Mouse (Mus musculus) myocyte (in vitro differentiated cells): ENCODE measurements around the gene Sprr2j-ps. TPM values are rescaled to one million over a fixed set of nuclear protein-coding genes. Genes with fewer than 3 reads are reported as not detected.

Experiments used
- H3K27me3 ChIP-seq: one replicate; pipeline ENCODE4 v1.6.1; 2011; ENCODE audit not compliant: control insufficient read depth, insufficient read depth, insufficient read length
- H3K36me3 ChIP-seq: one replicate; pipeline ENCODE4 v1.6.1; 2011; ENCODE audit not compliant: control insufficient read depth, insufficient read depth
- H3K4me2 ChIP-seq: one replicate; pipeline ENCODE4 v1.6.1; 2011; ENCODE audit warnings: low read depth, control low read depth
- H3K4me3 ChIP-seq: one replicate; pipeline ENCODE4 v1.5.1; 2011; ENCODE audit warnings: mild to moderate bottlenecking, control low read depth, moderate library complexity
- H3K79me2 ChIP-seq: one replicate; pipeline ENCODE4 v1.6.1; 2011; ENCODE audit not compliant: control insufficient read depth, insufficient read depth
- H3ac ChIP-seq: one replicate; pipeline ENCODE4 v1.6.1; 2011; ENCODE audit not compliant: control insufficient read depth, insufficient read length
- CEBPB ChIP-seq: IDR thresholded peaks from 2 replicates; pipeline ENCODE4 v1.6.1; 2011; ENCODE audit warnings: mild to moderate bottlenecking, moderate library complexity; ENCODE audit not compliant: poor library complexity, insufficient read depth, severe bottlenecking
- E2F4 ChIP-seq: IDR thresholded peaks from one replicate; pipeline ENCODE4 v1.6.1; 2011; ENCODE audit warnings: mild to moderate bottlenecking, control low read depth, moderate library complexity; ENCODE audit not compliant: insufficient read depth
- MAX ChIP-seq: IDR thresholded peaks from one replicate; pipeline ENCODE4 v1.6.1; 2011; ENCODE audit warnings: low read depth, mild to moderate bottlenecking, control low read depth
- MYOD1 ChIP-seq, 3 experiments: IDR thresholded peaks; one replicate each; pipeline ENCODE4 v1.6.1; 2011; ENCODE audit warnings: control low read depth in 2 of 3, low read depth in 2 of 3, mild to moderate bottlenecking in 2 of 3, moderate library complexity in 1 of 3; ENCODE audit not compliant: insufficient read length in 2 of 3, control insufficient read depth in 1 of 3
- MYOG ChIP-seq, 3 experiments: IDR thresholded peaks; one replicate each; pipeline ENCODE4 v1.6.1; 2011; ENCODE audit warnings: control low read depth in 2 of 3, low read depth in 2 of 3, mild to moderate bottlenecking in 2 of 3; ENCODE audit not compliant: insufficient read length in 2 of 3, control insufficient read depth in 1 of 3, insufficient read depth in 1 of 3
- POLR2A ChIP-seq: IDR thresholded peaks from one replicate; pipeline ENCODE4 v1.6.1; 2011; ENCODE audit warnings: low read depth, mild to moderate bottlenecking, control low read depth, moderate library complexity; ENCODE audit not compliant: insufficient read length
- POLR2AphosphoS2 ChIP-seq: IDR thresholded peaks from one replicate; pipeline ENCODE4 v1.6.1; 2011; ENCODE audit warnings: low read depth, control low read depth; ENCODE audit not compliant: insufficient read length
- REST ChIP-seq: IDR thresholded peaks from one replicate; pipeline ENCODE4 v1.6.1; 2011; ENCODE audit warnings: mild to moderate bottlenecking, control low read depth, moderate library complexity; ENCODE audit not compliant: insufficient read depth, insufficient read length
- SRF ChIP-seq: IDR thresholded peaks from one replicate; pipeline ENCODE4 v1.6.1; 2011; ENCODE audit warnings: low read depth; ENCODE audit not compliant: control insufficient read depth, insufficient read length
- TCF12 ChIP-seq: IDR thresholded peaks from one replicate; pipeline ENCODE4 v1.6.1; 2011; ENCODE audit warnings: mild to moderate bottlenecking, control low read depth; ENCODE audit not compliant: poor library complexity, insufficient read depth, severe bottlenecking
- TCF3 ChIP-seq: IDR thresholded peaks from one replicate; pipeline ENCODE4 v1.6.1; 2011; ENCODE audit warnings: low read depth, control low read depth; ENCODE audit not compliant: insufficient read length
- USF1 ChIP-seq: IDR thresholded peaks from one replicate; pipeline ENCODE4 v1.6.1; 2011; ENCODE audit warnings: low read depth, mild to moderate bottlenecking, control low read depth, moderate library complexity
- polyA plus RNA-seq: library from polyadenylated mRNA; unstranded; fragments of >200 nt; fragmentation: generic; extraction: Trizol; gene quantifications from one replicate; pipeline ENCODE4 v1.2.1, GENCODE M21; 2012; ENCODE audit warnings: missing spikeins

Sprr2j-ps gene
- polyA plus RNA-seq, 1 experiment, result not detected

- no peak for TF ChIP-seq POLR2A
- TF ChIP-seq CEBPB, result no peak
- TF ChIP-seq REST, result no peak
- no peak for TF ChIP-seq TCF3
- no peak for TF ChIP-seq MYOD1 (IDR thresholded peaks at IDR 0.05; ENCODE audit: control insufficient read depth in 1 of 3, insufficient read length in 2 of 3, low read depth in 2 of 3)
- TF ChIP-seq USF1, result no peak
- TF ChIP-seq SRF, result no peak
- no peak for TF ChIP-seq MAX
- TF ChIP-seq E2F4, result no peak
- no peak for TF ChIP-seq MYOG (IDR thresholded peaks at IDR 0.05; ENCODE audit: control insufficient read depth in 1 of 3, insufficient read depth in 1 of 3, insufficient read length in 2 of 3, low read depth in 2 of 3)
- no peak for TF ChIP-seq TCF12
- TF ChIP-seq POLR2AphosphoS2, result no peak
- Histone ChIP-seq H3K27me3 (no peaks in the 10 kb centered on the region), H3K4me3 (no peak within 1 kb of the TSS), H3K4me2 (no peak within 1 kb of the TSS), H3K36me3 (no peaks in the 10 kb centered on the region), H3ac (no peak within 1 kb of the TSS), H3K79me2 (no peaks in the 10 kb centered on the region)
Observed at GRCm38 (mm10) chr3:92429323-92429722, 11.4 kb downstream of the Sprr2j-ps start, which contains the start of gene Gm9774. TSS of gene Gm9774 (minus strand) at chr3:92429423.

GRCm38 (mm10) chr3:92432282-92432681 lies 14.4 kb downstream of the Sprr2j-ps start, which contains the start of gene Sprr2k:
TSS of gene Sprr2k (plus strand) at chr3:92432582.
- Histone ChIP-seq H3K27me3 (no peaks in the 10 kb centered on the region), H3K4me3 (no peak within 1 kb of the TSS), H3ac (no peak within 1 kb of the TSS), H3K36me3 (no peaks in the 10 kb centered on the region), H3K79me2 (no peaks in the 10 kb centered on the region), H3K4me2 (peak within 1 kb of the TSS; percentile 20)
- TF ChIP-seq TCF12, result no peak
- no peak for TF ChIP-seq MYOD1 (IDR thresholded peaks at IDR 0.05; ENCODE audit: control insufficient read depth in 1 of 3, insufficient read length in 2 of 3, low read depth in 2 of 3)
- TF ChIP-seq MAX, result no peak
- no peak for TF ChIP-seq TCF3

- H3K79me2 ChIP-seq, result no peaks in the 10 kb centered on the region
- H3K27me3 ChIP-seq, result no peaks in the 10 kb centered on the region
- H3K36me3 ChIP-seq, result no peaks in the 10 kb centered on the region
- no peak within 1 kb of the TSS for H3ac ChIP-seq
- H3K4me3 ChIP-seq, result no peak within 1 kb of the TSS
- TF ChIP-seq MYOD1 (IDR thresholded peaks at IDR 0.05; ENCODE audit: control insufficient read depth in 1 of 3, insufficient read length in 2 of 3, low read depth in 2 of 3) (no peak), MAX (no peak), TCF12 (no peak), SRF (no peak), REST (no peak), TCF3 (no peak), POLR2AphosphoS2 (no peak), POLR2A (no peak), MYOG (IDR thresholded peaks at IDR 0.05; ENCODE audit: control insufficient read depth in 1 of 3, insufficient read depth in 1 of 3, insufficient read length in 2 of 3, low read depth in 2 of 3) (no peak), E2F4 (no peak), CEBPB (no peak), USF1 (no peak)
- no peak within 1 kb of the TSS for H3K4me2 ChIP-seq
Observed at GRCm38 (mm10) chr3:92438689-92439088, 20.8 kb downstream of the Sprr2j-ps start, which contains the start of gene Sprr1b. TSS of gene Sprr1b (minus strand) at chr3:92438789.

- Histone ChIP-seq H3K4me3 (no peak overlapping the region), H3K27me3 (no peaks in the 10 kb centered on the region), H3K79me2 (no peaks in the 10 kb centered on the region), H3K4me2 (no peak overlapping the region), H3ac (no peak overlapping the region), H3K36me3 (no peaks in the 10 kb centered on the region)
- TF ChIP-seq CEBPB (peak; percentile 64), REST (no peak)
Observed at GRCm38 (mm10) chr3:92440177-92440576, 22.3 kb downstream of the Sprr2j-ps start.

- no peaks in the 10 kb centered on the region for H3K36me3 ChIP-seq
- H3K4me2 ChIP-seq, result no peak overlapping the region
- no peak overlapping the region for H3ac ChIP-seq
- no peaks in the 10 kb centered on the region for H3K79me2 ChIP-seq
- H3K27me3 ChIP-seq, result no peaks in the 10 kb centered on the region
- TF ChIP-seq CEBPB (no peak), TCF3 (no peak), POLR2AphosphoS2 (no peak), MYOG (IDR thresholded peaks at IDR 0.05; ENCODE audit: control insufficient read depth in 1 of 3, insufficient read depth in 1 of 3, insufficient read length in 2 of 3, low read depth in 2 of 3) (no peak), REST (no peak), MYOD1 (IDR thresholded peaks at IDR 0.05; ENCODE audit: control insufficient read depth in 1 of 3, insufficient read length in 2 of 3, low read depth in 2 of 3) (no peak), USF1 (no peak), E2F4 (no peak), POLR2A (no peak), SRF (no peak), MAX (no peak), TCF12 (no peak)
- H3K4me3 ChIP-seq, result no peak overlapping the region
Observed at GRCm38 (mm10) chr3:92455151-92455550, 37.3 kb downstream of the Sprr2j-ps start.
